Mouse (Mus musculus) megakaryocyte, embryonic 14.5 days (primary cell): ENCODE results near the gene Phf24.

ENCODE experiments used
- FLI1 ChIP-seq: IDR thresholded peaks from 2 replicates; pipeline ENCODE4 v1.6.1; 2012; ENCODE audit warnings: low read length, inconsistent platforms, mixed read lengths
- GATA1 ChIP-seq: IDR thresholded peaks from 3 replicates; pipeline ENCODE4 v1.6.1; 2012; ENCODE audit warnings: mixed read lengths, low read length, inconsistent platforms, borderline replicate concordance

- TF ChIP-seq FLI1 = no peak
- no peak for TF ChIP-seq GATA1
These were observed 71.8 kb downstream of the Phf24 start for GRCm38 (mm10) chr4:42988296-42988695.
